Mouse (Mus musculus) monocyte, adult 5-6 weeks (primary cell): ENCODE data around the gene Krt12. TPM values are rescaled to one million over a fixed set of nuclear protein-coding genes. Genes with fewer than 3 reads are reported as not detected.

ENCODE experiments used
- ATAC-seq: fragments of 153-309, 156-312 bp; replicated peaks from 2 replicates; pipeline ENCODE4 v1.8.0; 2017; ENCODE audit warnings: mild to moderate bottlenecking; ENCODE audit not compliant: low TSS enrichment, insufficient number of reproducible peaks, severe bottlenecking, poor library complexity, low FRiP score
- total RNA-seq: library from RNA; stranded (forward); fragments of 200-1000, 200-491, 200-594 nt; gene quantifications from 3 replicates; pipeline ENCODE4 v1.2.3, GENCODE M21; 2017

Gene Krt12
- total RNA-seq = not detected in 3 replicates

DNA sequence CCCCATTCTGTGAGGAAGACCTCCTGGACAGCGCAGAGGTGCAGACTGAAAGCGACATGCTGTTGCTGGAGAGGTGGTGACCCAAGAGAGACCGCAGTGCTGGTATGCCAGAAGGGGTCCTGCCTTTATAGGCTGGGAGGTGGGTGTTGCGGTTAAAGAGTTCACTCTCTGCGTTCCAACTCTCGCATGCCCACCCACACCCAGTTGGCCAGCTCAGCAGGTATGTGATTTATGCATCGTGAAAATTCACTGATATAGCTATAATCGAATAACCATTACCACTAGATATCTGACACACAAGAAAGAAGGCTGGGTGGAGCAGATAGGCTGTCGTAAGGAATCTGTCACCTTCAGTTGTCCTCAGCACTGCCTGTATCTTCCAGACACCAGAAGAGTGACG, at the start of gene Krt12:
Krt12 (minus strand) TSS at position 101 of the 400 bp plus-strand sequence.
- no peak for ATAC-seq

DNA sequence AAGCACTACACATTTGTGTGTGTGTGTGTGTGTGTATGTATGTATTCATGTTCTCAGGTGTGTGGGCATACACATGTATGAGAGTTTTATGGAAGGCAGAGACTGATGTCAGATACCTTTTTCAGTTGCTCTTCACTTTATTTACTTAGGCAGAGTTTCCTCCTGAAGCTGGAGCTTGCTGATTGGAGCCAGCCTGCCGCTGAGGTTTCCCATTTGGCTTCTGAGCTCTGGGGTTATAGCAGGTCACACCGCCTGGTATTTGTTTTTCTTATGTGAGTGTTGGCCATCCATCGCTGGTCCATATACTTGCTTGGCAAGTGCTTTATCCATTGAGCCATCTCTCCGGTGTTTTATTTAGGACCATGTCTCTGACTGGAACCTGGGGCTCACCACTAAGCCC, 47.2 kb upstream of the Krt12 start:
- no peak for ATAC-seq

GRCm38 (mm10) chr11:99468566-99468965, 46.5 kb upstream of the Krt12 start:
- no peak for ATAC-seq

GRCm38 (mm10) chr11:99466316-99466715, 44.3 kb upstream of the Krt12 start:
- no peak for ATAC-seq

GRCm38 (mm10) chr11:99464836-99465235, 42.8 kb upstream of the Krt12 start:
- no peak for ATAC-seq

- no peak for ATAC-seq
Observed at GRCm38 (mm10) chr11:99463155-99463554, 41.1 kb upstream of the Krt12 start.

DNA sequence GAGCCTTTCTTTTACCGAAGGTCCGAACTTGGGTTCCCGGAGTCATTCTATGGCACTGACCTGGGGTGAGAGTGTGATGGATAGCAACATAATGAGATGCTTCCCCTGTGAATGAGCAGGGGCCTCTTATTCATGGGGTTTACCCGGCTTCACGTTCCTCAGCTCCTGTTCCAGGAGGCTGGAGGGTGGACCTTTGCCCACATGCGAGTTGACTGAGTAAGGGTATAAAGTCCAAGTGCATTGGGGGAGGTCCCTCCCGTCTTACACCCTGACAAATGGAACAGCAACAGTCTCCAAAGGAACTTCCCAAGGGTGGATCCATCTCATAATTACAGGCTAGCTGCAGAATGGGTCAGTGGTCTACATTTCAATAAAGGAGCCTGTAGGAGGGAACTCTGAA, 39.7 kb upstream of the Krt12 start:
- ATAC-seq = no peak

- ATAC-seq = no peak
Observed at GRCm38 (mm10) chr11:99458887-99459286, 36.8 kb upstream of the Krt12 start.

GRCm38 (mm10) chr11:99454759-99455158, 32.7 kb upstream of the Krt12 start:
- no peak for ATAC-seq

GRCm38 (mm10) chr11:99454044-99454443, 32.0 kb upstream of the Krt12 start:
- ATAC-seq = no peak

DNA sequence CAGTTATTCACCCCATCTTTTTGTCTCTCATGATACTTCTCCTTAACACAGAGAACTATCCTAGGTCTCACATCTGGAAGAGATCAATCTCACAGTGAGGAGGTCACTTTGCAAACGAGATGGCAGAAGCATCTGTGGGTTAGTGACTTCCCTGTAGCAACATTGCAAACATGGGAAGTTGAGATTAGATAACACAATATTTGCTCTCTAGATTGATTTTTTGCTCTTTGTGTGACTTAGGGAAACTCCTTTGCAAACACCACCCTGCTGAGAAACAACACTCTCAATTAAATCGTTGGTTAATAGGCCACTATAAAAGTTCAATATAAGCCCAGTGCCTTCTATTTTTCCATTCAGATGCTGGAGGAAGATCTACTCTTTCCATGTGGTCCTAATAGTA, 26.7 kb upstream of the Krt12 start:
- no peak for ATAC-seq

- ATAC-seq = no peak
Observed at GRCm38 (mm10) chr11:99441220-99441619, 19.2 kb upstream of the Krt12 start.

- ATAC-seq = no peak
Observed at GRCm38 (mm10) chr11:99439465-99439864, 17.4 kb upstream of the Krt12 start.

DNA sequence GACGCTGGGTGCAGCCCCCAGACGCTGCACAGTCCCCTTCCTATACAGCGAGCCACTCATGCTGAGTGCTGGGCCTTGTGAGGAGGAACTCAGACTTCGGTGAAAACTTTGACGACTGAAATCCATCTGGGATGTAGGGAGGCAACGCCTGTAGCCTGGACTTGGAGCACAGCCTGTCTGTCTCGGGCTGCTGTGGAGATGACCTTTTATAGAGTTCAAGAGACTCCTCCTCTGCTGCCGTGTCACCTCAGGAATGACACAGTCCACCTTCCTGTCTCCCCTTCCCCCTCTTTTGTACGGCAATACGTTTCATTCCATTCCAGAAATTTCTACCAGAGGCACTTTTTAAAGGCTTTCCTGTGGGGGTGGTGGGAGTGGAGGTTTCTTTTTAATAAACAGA, 15.9 kb upstream of the Krt12 start, which contains the start of gene Krt20:
Krt20 (minus strand) TSS at position 179 of the 400 bp plus-strand sequence.
- ATAC-seq = no peak

- no peak for ATAC-seq
Observed at GRCm38 (mm10) chr11:99436625-99437024, 14.6 kb upstream of the Krt12 start.

DNA sequence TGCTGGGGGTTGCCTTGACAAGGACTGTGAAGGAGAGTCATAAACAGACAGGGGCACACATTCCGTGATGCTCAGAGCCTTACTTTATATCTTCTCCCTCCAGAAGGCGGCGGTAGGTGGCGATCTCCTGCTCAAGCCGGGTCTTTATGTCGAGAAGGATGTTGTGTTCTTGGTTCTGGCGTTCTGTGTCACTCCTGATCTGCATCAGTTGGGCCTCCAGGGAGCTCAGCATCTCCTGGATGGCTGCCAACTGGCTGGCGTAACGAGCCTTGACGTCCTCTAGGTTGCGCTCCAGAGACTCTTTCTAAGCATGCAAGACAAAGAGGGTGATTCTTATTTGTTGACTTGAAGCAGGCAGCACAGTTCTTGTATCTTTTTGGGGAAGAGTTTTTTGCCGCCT, 8.6 kb upstream of the Krt12 start:
- ATAC-seq = no peak

- ATAC-seq = no peak
Observed at GRCm38 (mm10) chr11:99420586-99420985, 1.5 kb downstream of the Krt12 start.

DNA sequence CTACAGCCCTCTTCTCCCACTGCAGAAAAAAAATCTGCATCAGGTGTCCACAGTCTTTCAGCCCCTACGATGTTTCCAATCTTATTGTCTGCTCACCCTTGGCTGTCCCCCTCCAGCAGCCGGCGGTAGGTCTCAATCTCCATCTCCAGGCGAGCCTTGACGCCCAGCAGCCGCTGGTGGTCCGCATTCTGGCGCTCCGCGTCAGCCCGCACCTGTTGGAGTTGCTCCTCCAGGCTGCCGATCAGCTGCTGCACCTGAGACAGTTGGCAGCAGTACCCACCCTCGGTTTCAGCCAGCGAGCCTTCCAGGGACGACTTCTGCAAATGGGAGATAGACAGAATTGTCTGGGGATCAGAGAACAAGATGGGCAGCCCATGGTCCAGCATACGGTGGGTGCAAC, 4.2 kb downstream of the Krt12 start:
- no peak for ATAC-seq

GRCm38 (mm10) chr11:99416902-99417301, 5.2 kb downstream of the Krt12 start:
- no peak for ATAC-seq

- no peak for ATAC-seq
Observed at GRCm38 (mm10) chr11:99414463-99415147, 7.5 kb downstream of the Krt12 start.

DNA sequence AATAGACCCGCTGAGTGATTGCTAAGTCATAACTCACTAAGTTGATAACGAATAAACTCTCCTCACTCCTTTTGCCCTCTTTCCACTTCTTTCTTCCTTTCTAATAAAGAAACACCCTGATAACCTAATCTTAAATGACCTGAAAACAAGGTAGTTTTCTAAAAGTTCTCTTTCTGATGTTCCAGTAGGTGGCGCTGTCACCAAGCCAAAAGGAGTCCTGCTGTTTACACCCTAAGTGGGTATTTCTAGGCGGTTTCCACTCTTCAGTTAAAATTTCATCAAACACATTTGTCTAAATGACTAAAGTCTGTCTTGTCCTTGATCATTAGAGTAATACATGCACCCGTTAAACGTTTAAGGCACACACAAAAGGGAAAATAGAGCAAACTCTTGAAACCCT, 8.8 kb downstream of the Krt12 start:
- ATAC-seq = no peak
